Mouse (Mus musculus): ENCODE data around the gene Hs3st3a1. TPM values are rescaled to one million over a fixed set of nuclear protein-coding genes. Genes with fewer than 3 reads are reported as not detected.

The Hs3st3a1 gene
- polyA plus RNA-seq, 1 experiment from 2014 or later: 1.1 TPM

- Histone ChIP-seq H3K9me3 (replicated peaks; ENCODE audit: control insufficient read depth, low read length) (no peaks in the 10 kb centered on the region), H3K36me3 (ENCODE audit: control insufficient read depth, insufficient read depth, low read length) (no peaks in the 10 kb centered on the region), H3K9ac (ENCODE audit: low read length) (no peak overlapping the region), H3K4me3 (replicated peaks; ENCODE audit: low read length) (no peak overlapping the region), H3K27me3 (ENCODE audit: control insufficient read depth, insufficient read depth, low read length) (no peaks in the 10 kb centered on the region), H3K4me1 (ENCODE audit: control insufficient read depth, insufficient read depth, low read length) (no peaks in the 10 kb centered on the region), H3K4me2 (ENCODE audit: low read depth, low read length) (no peak overlapping the region), H3K27ac (ENCODE audit: low read length) (no peak overlapping the region)
- 47% methylated on average over 4 of the region's 4 CpGs for WGBS
- ATAC-seq (ENCODE audit: insufficient read depth, low FRiP score): no peak
Measured at GRCm38 (mm10) chr11:64562771-64563170, 127.6 kb downstream of the Hs3st3a1 start.

Other genes starting within 250 kb of the Hs3st3a1 start
- 0.15 TPM in 1 of 2 replicates, not detected in the other for gene F930015N05Rik, start 1.3 kb downstream of the Hs3st3a1 start, polyA plus RNA-seq (2015; fragmentation: Nextera tagmentation; extraction: Ambion mirVana)

All from stomach, embryonic 16.5 days (tissue).